Mouse (Mus musculus) erythroid progenitor cell, adult 5-6 weeks (primary cell): ENCODE measurements around the gene Agtr1a. TPM values are rescaled to one million over a fixed set of nuclear protein-coding genes. Genes with fewer than 3 reads are reported as not detected.

ENCODE experiments used
- ATAC-seq: replicated peaks from 2 replicates; pipeline ENCODE4 v1.8.0; 2016; ENCODE audit warnings: moderate number of reproducible peaks, mild to moderate bottlenecking, moderate TSS enrichment, inconsistent platforms; ENCODE audit not compliant: poor library complexity, low FRiP score, severe bottlenecking
- total RNA-seq, 2 experiments: library from RNA; stranded (forward) in 1 of 2; stranded (reverse) in 1 of 2; fragments of 150-400 nt in 1 of 2; fragments of 186-747, 209-891 nt in 1 of 2; gene quantifications; 2 replicates each; pipeline versions ENCODE4 v1.2.3 to v1.2.4; 2015 to 2017; ENCODE audit warnings: low replicate concordance in 2 of 2

The Agtr1a gene
- total RNA-seq, 2 experiments from 2014 or later: 139 to 149 TPM

DNA sequence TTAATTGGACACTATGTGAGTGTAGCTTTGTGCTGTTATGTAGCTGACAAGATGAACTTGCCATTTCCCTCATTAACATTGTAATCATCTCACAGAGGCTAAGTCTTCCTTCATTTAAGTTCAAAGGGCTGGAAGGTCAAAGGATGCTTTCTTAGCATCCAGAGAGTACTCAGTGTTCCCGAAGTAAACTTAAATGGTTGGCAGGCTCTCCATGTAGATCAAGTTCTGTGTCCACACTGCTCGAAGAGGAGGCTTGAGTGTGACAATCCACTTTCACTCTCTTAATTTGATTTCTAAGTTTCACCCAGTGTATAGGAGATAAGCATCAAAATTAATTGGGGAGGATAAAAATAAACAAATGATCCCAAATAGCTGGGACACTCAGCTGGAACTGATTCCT is 23.6 kb downstream of the Agtr1a start:
- no peak for ATAC-seq

GRCm38 (mm10) chr13:30361002-30361401 is 24.8 kb downstream of the Agtr1a start:
- ATAC-seq: no peak

DNA sequence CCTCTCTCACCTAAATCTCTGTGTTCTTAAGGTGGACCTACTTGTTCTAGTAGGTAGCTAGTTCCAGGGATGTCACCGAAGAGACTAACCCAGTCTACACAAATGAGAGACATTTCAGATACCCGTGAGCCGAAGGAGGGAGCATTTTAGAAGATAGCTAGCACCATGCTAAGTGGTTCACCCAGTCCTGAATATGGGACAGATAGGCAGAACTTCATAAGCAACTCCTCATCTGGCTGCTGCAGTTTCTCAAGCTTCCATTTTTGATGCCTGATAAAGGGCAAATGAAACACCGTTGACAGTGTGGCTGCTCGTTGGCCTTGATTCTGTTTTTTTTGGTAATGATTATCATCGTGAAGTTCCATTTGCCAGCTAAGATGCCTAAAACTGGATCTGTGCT is 25.8 kb downstream of the Agtr1a start:
- ATAC-seq: no peak

GRCm38 (mm10) chr13:30364097-30364625 is 27.9 kb downstream of the Agtr1a start:
- no peak for ATAC-seq

DNA sequence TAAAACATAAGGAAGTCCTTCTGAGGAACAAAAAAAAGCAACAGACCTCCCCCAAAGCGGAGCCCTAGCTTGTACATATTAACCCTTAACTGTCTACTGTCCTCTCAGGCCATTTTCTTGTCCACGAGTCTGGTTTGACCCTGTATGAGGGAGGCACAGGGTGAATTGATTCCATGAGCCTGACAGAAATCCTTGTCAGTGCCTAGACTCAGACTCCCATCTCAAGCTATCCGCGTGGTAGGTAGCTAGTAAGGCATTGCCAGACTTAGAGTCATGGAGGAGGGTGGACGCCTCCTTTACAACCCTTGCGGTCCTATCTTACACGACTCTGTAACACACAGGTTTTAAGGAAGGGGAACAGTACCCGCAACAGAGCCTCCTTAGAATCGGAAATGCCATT is 28.5 kb downstream of the Agtr1a start:
- no peak for ATAC-seq

- ATAC-seq: no peak
Observed at GRCm38 (mm10) chr13:30365378-30365777, 29.1 kb downstream of the Agtr1a start.

DNA sequence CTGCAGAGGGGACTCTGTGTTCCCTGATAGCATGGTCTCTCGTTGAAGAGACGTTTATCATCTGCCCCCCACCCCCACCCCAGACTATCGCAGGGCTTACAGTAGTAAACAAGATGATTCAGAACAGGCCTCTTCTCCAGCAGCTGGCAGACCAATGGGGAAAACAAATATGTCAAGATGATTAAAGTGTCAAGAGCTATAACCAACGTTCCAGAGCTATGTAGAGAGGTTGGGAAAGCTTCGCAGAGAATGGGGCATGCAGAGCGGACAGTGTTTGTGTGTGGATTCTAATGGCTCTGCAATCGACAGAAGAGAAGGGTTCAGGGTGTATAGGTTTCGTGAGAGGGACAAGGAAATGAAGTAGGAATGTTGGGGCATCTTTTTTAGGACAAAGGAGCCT is 31.9 kb downstream of the Agtr1a start:
- no peak for ATAC-seq

DNA sequence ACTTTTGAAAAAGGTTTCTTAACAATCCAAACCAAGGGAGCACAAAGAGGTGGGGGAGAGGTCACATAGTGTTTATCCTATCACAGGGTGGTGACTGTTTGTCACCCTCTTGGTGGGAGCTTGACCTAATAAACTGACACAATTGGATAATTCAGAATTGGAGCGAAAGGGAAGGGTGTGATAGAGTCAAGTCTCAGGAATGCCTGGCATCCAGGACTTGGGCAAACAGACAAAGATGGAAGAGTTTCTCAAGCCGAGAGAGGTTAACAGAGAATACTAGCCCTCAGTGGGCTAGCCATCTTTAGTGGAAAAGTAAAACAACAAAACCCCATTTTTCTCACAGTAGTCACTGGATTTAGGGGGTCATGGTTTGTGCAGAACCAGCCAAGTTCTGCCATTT is 32.5 kb downstream of the Agtr1a start:
- ATAC-seq: no peak

DNA sequence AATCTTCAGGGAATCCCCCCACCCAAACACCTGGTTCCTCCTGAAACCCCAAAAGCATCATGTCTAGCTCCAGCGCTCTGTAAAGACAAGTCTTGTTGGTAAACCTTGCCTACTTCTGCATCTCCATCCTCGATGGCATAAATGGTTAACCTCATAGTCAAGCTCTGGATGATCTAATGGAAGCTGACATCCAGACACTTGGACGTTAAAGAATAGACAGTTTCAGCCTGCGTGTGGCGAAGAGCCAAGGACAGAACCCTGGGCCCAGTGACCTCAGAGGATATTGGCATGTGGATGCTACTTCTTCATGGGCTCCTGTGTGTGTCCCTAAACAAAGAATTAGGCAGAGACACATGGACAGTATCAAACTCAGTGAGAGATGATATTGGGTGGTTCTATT is 42.6 kb downstream of the Agtr1a start:
- ATAC-seq: peak; percentile 30; the same call in 1 of the 2 replicates

GRCm38 (mm10) chr13:30385183-30385582 is 48.9 kb downstream of the Agtr1a start:
- ATAC-seq: no peak

- no peak for ATAC-seq
Observed at GRCm38 (mm10) chr13:30394123-30394522, 57.9 kb downstream of the Agtr1a start.

DNA sequence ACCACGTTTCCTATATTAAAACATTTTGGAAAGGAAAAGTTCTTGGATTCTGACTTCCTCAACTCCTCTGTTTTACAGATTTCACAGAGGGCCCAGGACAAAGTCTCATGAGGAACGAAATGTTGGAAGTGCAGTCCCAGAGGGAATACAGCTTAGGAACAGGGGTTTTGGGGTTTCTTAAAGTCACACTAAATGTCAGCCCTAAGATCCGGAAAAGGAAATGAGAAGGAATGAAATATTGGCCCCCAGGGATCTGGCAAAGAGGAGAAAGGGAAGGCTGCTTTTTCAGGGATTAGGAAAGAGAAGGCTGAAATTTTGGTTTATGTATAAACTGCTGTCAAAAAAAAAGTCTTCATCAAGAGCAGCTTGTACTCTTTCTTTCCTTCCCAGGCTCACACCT is 60.2 kb downstream of the Agtr1a start:
- ATAC-seq: no peak

DNA sequence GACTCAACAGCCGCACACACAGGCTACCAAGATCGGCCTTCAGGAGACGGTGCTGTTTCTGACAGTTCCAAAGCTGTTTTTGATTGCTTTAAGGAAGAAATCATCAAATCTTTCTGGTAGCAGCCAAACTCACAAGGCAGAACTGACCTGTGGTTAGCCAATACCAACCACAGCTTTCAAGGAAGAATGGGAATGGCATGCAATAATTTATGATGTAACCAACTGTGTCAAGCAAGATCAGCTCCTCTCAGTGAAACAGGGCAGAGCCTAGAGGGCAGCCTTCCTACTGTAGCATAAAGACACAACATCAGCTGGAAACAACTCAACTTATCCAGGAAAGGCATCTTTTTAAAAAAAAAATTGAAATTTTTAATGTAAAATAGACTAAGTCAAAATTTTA is 62.6 kb downstream of the Agtr1a start:
- ATAC-seq: no peak

- no peak for ATAC-seq
Observed at GRCm38 (mm10) chr13:30400621-30401020, 64.4 kb downstream of the Agtr1a start.

DNA sequence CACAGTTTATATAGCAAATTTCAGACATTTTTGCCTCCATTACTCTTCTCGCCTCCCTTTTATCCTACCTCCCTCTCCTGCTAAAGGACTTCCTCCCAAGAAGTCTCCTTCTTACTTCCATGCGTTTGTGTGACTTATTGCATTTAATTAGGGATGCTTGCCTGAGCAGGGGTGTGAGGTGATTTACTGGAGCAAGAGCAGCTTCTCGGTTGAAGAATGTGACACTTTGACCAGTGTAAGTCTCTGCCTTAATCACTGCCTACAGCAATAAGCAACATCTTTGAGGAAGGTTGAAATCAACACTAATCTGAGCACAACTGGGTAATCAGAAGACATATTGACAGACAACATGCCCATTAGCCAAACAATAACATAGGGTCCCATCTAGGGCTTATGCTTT is 67.6 kb downstream of the Agtr1a start:
- no peak for ATAC-seq

DNA sequence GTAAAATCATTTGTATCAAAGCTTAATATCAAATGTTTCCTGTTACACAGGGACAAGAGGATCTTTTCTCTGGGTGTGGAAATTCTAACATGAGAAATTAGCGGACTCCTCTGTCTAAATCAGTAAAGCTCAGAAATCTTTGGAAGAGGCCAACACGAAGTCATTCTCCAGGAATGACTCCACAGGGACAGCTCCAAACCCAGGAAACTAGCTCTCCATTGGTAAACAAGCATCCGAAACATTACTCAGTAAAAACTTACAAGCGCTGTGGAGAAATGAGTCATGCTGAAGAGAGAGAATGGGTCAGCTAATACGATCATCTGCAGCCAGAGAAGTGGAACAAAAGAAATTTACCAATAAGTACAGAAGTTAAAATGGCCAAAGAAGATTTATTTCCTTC is 82.4 kb downstream of the Agtr1a start:
- ATAC-seq: no peak

DNA sequence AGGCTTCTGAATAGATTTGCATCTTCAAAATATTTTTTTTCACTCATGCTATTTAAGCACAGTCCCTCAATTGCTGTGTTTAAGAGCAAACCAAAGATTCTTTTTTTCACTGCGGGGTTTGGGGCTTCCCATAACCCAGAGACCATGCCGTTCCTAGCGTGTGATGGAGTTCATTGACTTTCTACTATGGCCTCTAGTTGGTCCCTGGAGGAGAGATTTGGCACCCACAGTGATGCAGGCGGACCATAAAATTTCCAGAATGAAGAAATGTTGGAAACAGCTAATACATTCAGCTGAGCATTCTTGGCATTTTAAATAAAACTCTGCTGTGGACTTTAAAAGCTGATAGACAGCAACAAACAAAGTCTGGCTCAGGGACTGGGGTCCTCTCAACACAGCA is 90.8 kb downstream of the Agtr1a start:
- no peak for ATAC-seq

DNA sequence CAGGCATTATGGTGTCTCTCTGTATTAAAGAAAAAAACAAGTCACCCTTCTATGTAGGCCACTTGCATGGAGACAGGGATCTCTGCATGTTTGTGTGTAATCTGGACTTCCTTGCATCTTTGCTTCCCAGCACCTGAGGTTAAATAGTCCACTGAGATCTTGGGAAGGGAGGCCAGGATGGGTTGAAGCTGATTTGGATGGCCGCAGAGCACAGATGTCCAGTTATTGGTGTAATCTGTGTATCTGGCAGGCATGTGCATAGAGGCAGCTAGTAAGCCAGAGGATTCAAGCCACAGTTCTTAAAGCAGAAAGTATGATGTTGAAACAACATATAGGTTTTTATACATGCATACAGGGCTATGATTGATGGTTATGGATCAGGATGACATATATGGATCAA is 91.2 kb downstream of the Agtr1a start:
- ATAC-seq: no peak

Other genes with a start within 250 kb of the Agtr1a start
- gene Mboat1, start 200.0 kb upstream of the Agtr1a start, total RNA-seq (2015; ENCODE audit: low replicate concordance): 0.84 and 6.1 TPM in 2 replicates
- 1.7 TPM in 1 of 2 replicates, not detected in the other for gene Mboat1, start 200.0 kb upstream of the Agtr1a start, total RNA-seq (2017; ENCODE audit: low replicate concordance)
- 94.1 and 113 TPM in 2 replicates for gene Uqcrfs1, start 208.9 kb downstream of the Agtr1a start, total RNA-seq (2015; ENCODE audit: low replicate concordance)
- gene Uqcrfs1, start 208.9 kb downstream of the Agtr1a start, total RNA-seq (2017; ENCODE audit: low replicate concordance): 48.6 and 63.0 TPM in 2 replicates